Mouse (Mus musculus): ENCODE measurements around the gene Myh10. TPM values are rescaled to one million over a fixed set of nuclear protein-coding genes. Genes with fewer than 3 reads are reported as not detected.
"Not testable (repeated sequence)": the region's sequence is repeated elsewhere in the genome, so short reads cannot be mapped to it uniquely, and the experiment has no call there.

Gene Myh10
- polyA plus RNA-seq, 1 experiment from 2014 or later: 133 TPM

DNA sequence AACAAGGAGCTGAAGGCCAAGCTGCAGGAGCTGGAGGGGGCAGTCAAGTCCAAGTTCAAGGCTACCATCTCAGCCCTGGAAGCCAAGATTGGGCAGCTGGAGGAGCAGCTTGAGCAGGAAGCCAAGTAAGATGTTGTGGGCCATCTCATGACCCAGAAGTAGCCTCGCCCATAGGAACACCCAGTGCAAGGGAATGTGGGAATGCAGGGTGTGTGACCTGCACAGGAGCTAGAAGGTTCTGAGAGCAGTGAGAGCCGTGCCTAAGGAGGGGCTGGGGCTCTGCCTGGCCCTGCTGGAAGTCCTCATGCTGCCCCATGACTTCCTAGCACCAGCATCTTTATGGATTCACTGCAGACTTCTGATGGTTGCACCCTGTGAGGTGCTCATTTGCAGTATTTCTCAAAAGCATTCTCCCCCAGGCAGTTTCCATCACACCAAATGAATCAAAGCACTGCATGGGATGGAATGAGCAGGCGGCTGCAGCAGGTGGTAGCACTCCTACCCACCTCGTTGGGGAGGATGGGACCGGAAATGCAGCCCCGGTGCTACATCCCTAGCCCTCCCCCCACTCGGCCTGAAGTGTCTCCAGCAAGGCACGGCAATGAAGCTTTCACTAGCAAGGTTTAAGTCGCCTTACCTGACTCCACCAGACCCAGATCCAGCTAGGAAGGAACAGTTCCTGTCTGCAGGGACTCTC, 120.7 kb downstream of the Myh10 start:
- ATAC-seq (ENCODE audit: extremely low read depth, insufficient number of reproducible peaks, low FRiP score, low TSS enrichment): no peak
- Histone ChIP-seq H3K4me2 (no peak overlapping the region), H3K9ac (no peak overlapping the region), H3K36me3 (peaks cover 99% of the 10 kb centered on the region), H3K4me3 (no peak overlapping the region), H3K27me3 (replicated peaks) (no peaks in the 10 kb centered on the region), H3K27ac (replicated peaks) (0 out of 2 replicates have a peak overlapping the region, but pooled peaks have one; percentile 9), H3K9me3 (no peaks in the 10 kb centered on the region), H3K4me1 (no peaks in the 10 kb centered on the region)
- whole genome bisulfite sequencing: 79% methylated on average over 9 of the region's 9 CpGs

- Histone ChIP-seq H3K4me3 (no peak overlapping the region), H3K27me3 (replicated peaks) (no peaks in the 10 kb centered on the region), H3K4me1 (peaks cover 4% of the 10 kb centered on the region; the same call in 1 of the 2 replicates), H3K27ac (replicated peaks) (no peak overlapping the region), H3K36me3 (peaks cover 96% of the 10 kb centered on the region), H3K9me3 (no peaks in the 10 kb centered on the region), H3K4me2 (no peak overlapping the region), H3K9ac (no peak overlapping the region)
- WGBS: 82% methylated on average over 8 of the region's 8 CpGs
- no peak for ATAC-seq (ENCODE audit: extremely low read depth, insufficient number of reproducible peaks, low FRiP score, low TSS enrichment)
Observed at GRCm38 (mm10) chr11:68818416-68818815, 127.1 kb downstream of the Myh10 start.

GRCm38 (mm10) chr11:68819226-68819805, 128.0 kb downstream of the Myh10 start:
- no peak for ATAC-seq (ENCODE audit: extremely low read depth, insufficient number of reproducible peaks, low FRiP score, low TSS enrichment)
- Histone ChIP-seq H3K36me3 (peaks cover 96% of the 10 kb centered on the region), H3K27me3 (replicated peaks) (no peaks in the 10 kb centered on the region), H3K27ac (replicated peaks) (no peak overlapping the region), H3K4me2 (no peak overlapping the region), H3K4me3 (no peak overlapping the region), H3K9me3 (no peaks in the 10 kb centered on the region), H3K9ac (no peak overlapping the region), H3K4me1 (peaks cover 4% of the 10 kb centered on the region; the same call in 1 of the 2 replicates)
- WGBS: 89% methylated on average over 14 of the region's 14 CpGs

GRCm38 (mm10) chr11:68822326-68822725, 131.0 kb downstream of the Myh10 start:
- H3K27me3 ChIP-seq (replicated peaks): no peaks in the 10 kb centered on the region
- no peak overlapping the region for H3K4me3 ChIP-seq
- H3K4me2 ChIP-seq: no peak overlapping the region
- no peak overlapping the region for H3K27ac ChIP-seq (replicated peaks)
- H3K9me3 ChIP-seq: no peaks in the 10 kb centered on the region
- peaks cover 94% of the 10 kb centered on the region for H3K36me3 ChIP-seq
- ATAC-seq (ENCODE audit: extremely low read depth, insufficient number of reproducible peaks, low FRiP score, low TSS enrichment): peak; percentile 8; the same call in 1 of the 2 replicates
- peaks cover 17% of the 10 kb centered on the region; the same call in 1 of the 2 replicates for H3K4me1 ChIP-seq
- H3K9ac ChIP-seq: no peak overlapping the region
- WGBS: 73% methylated on average over 15 of the region's 15 CpGs

- 45% methylated on average over 3 of the region's 3 CpGs for WGBS
- peaks cover 90% of the 10 kb centered on the region for H3K36me3 ChIP-seq
- H3K27me3 ChIP-seq (replicated peaks): no peaks in the 10 kb centered on the region
- ATAC-seq (ENCODE audit: extremely low read depth, insufficient number of reproducible peaks, low FRiP score, low TSS enrichment): no peak
- H3K9ac ChIP-seq: no peak overlapping the region
- H3K9me3 ChIP-seq: no peaks in the 10 kb centered on the region
- peaks cover 19% of the 10 kb centered on the region; the same call in 1 of the 2 replicates for H3K4me1 ChIP-seq
- no peak overlapping the region for H3K4me2 ChIP-seq
- no peak overlapping the region for H3K4me3 ChIP-seq
- H3K27ac ChIP-seq (replicated peaks): no peak overlapping the region
Observed at GRCm38 (mm10) chr11:68826735-68827134, 135.4 kb downstream of the Myh10 start.

GRCm38 (mm10) chr11:68831580-68831979, 140.2 kb downstream of the Myh10 start:
- H3K4me1 ChIP-seq; ATAC-seq (ENCODE audit: extremely low read depth, insufficient number of reproducible peaks, low FRiP score, low TSS enrichment); H3K4me2 ChIP-seq; H3K4me3 ChIP-seq; H3K27ac ChIP-seq (replicated peaks); H3K9me3 ChIP-seq; H3K27me3 ChIP-seq (replicated peaks); H3K9ac ChIP-seq: not testable (repeated sequence)
- H3K36me3 ChIP-seq: peaks cover 95% of the 10 kb centered on the region
- WGBS: 77% methylated on average over 5 of the region's 5 CpGs

- Histone ChIP-seq H3K36me3 (peaks cover 93% of the 10 kb centered on the region), H3K4me3 (no peak overlapping the region)
- WGBS: 37% methylated on average over 4 of the region's 4 CpGs
Observed at GRCm38 (mm10) chr11:68832793-68833192, 141.4 kb downstream of the Myh10 start.

GRCm38 (mm10) chr11:68833593-68833992, 142.2 kb downstream of the Myh10 start:
- Histone ChIP-seq H3K36me3 (peaks cover 89% of the 10 kb centered on the region), H3K4me1 (no peaks in the 10 kb centered on the region), H3K4me3 (no peak overlapping the region), H3K27me3 (replicated peaks) (no peaks in the 10 kb centered on the region), H3K27ac (replicated peaks) (no peak overlapping the region), H3K9ac (no peak overlapping the region), H3K4me2 (no peak overlapping the region), H3K9me3 (no peaks in the 10 kb centered on the region)
- no peak for ATAC-seq (ENCODE audit: extremely low read depth, insufficient number of reproducible peaks, low FRiP score, low TSS enrichment)

More at GRCm38 (mm10) chr11:68832793-68833192, 141.4 kb downstream of the Myh10 start:
- H3K9ac ChIP-seq: no peak overlapping the region
- H3K4me1 ChIP-seq: no peaks in the 10 kb centered on the region
- no peak overlapping the region for H3K4me2 ChIP-seq
- no peak for ATAC-seq (ENCODE audit: extremely low read depth, insufficient number of reproducible peaks, low FRiP score, low TSS enrichment)
- no peak overlapping the region for H3K27ac ChIP-seq (replicated peaks)
- H3K27me3 ChIP-seq (replicated peaks): no peaks in the 10 kb centered on the region
- no peaks in the 10 kb centered on the region for H3K9me3 ChIP-seq

DNA sequence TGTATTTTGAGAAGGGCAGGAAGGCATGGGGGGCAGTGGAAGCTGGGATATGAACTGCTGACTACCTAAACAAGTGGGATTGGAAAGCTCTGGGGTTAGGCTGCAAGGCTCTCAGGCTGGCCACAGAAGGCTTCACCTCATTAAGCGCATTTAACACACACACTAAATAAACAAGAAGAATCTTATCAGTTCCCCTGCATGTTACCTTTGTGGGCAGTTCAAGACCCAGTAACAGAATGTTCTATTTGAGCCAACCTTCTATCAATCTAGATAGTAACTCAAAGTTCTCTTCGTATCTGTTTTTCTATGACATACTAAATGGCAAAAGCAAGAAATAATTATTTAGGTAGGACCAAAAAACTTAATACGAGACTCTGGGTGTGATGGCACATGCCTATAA, 143.7 kb downstream of the Myh10 start:
- Histone ChIP-seq H3K4me2 (no peak overlapping the region), H3K27ac (replicated peaks) (no peak overlapping the region), H3K9me3 (no peaks in the 10 kb centered on the region), H3K27me3 (replicated peaks) (no peaks in the 10 kb centered on the region), H3K4me3 (no peak overlapping the region), H3K36me3 (peaks cover 88% of the 10 kb centered on the region), H3K9ac (no peak overlapping the region), H3K4me1 (no peaks in the 10 kb centered on the region)
- ATAC-seq (ENCODE audit: extremely low read depth, insufficient number of reproducible peaks, low FRiP score, low TSS enrichment): no peak
- WGBS: 82% methylated on average over 3 of the region's 3 CpGs

- WGBS: 81% methylated on average over 5 of the region's 5 CpGs
- no peak overlapping the region for H3K4me2 ChIP-seq
- no peaks in the 10 kb centered on the region for H3K27me3 ChIP-seq (replicated peaks)
- no peak overlapping the region for H3K27ac ChIP-seq (replicated peaks)
- ATAC-seq (ENCODE audit: extremely low read depth, insufficient number of reproducible peaks, low FRiP score, low TSS enrichment): no peak
- H3K9ac ChIP-seq: no peak overlapping the region
- no peaks in the 10 kb centered on the region for H3K9me3 ChIP-seq
- no peak overlapping the region for H3K4me3 ChIP-seq
- no peaks in the 10 kb centered on the region for H3K4me1 ChIP-seq
- peaks cover 83% of the 10 kb centered on the region for H3K36me3 ChIP-seq
Observed at GRCm38 (mm10) chr11:68839606-68840005, 148.2 kb downstream of the Myh10 start.

DNA sequence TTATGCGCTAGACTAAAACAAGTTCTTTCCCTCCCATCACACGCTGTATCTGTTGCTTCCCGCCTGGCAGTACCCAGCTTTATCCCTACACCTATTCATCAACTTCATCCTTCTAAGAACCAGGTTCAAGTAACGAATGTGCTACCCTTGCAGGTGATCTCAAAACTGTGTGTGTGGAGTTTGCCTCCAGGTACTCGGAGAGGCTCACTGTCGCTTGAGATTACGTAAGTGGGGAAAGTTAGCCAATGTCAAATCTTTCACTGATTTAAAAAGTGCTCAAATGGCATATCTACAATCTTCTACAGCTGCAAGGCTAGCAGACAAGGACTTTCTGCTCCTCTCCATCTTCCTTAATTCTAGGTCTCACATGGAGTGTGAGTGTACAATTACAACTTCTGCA, 159.5 kb downstream of the Myh10 start:
- no peaks in the 10 kb centered on the region for H3K9me3 ChIP-seq
- H3K4me3 ChIP-seq: peak overlapping the region; percentile 97
- H3K4me2 ChIP-seq: peak overlapping the region; percentile 83
- no peaks in the 10 kb centered on the region for H3K27me3 ChIP-seq (replicated peaks)
- no peak overlapping the region for H3K27ac ChIP-seq (replicated peaks)
- peaks cover 7% of the 10 kb centered on the region; the same call in 1 of the 2 replicates for H3K36me3 ChIP-seq
- peak overlapping the region; percentile 65 for H3K9ac ChIP-seq
- WGBS: 74% methylated on average over 7 of the region's 7 CpGs
- ATAC-seq (ENCODE audit: extremely low read depth, insufficient number of reproducible peaks, low FRiP score, low TSS enrichment): no peak
- H3K4me1 ChIP-seq: peaks cover 56% of the 10 kb centered on the region

Data from heart, embryonic 13.5 days (tissue).